Mouse (Mus musculus): Measurements from ENCODE around the gene Rsl24d1. TPM values are rescaled to one million over a fixed set of nuclear protein-coding genes. Genes with fewer than 3 reads are reported as not detected.
"Not testable (repeated sequence)": the region's sequence is repeated elsewhere in the genome, so short reads cannot be mapped to it uniquely, and the experiment has no call there.

Rsl24d1 gene
- polyA plus RNA-seq (2017; shearing (Covaris generic)) = 10 to 100 TPM; 84.0 to 93.8 TPM

DNA sequence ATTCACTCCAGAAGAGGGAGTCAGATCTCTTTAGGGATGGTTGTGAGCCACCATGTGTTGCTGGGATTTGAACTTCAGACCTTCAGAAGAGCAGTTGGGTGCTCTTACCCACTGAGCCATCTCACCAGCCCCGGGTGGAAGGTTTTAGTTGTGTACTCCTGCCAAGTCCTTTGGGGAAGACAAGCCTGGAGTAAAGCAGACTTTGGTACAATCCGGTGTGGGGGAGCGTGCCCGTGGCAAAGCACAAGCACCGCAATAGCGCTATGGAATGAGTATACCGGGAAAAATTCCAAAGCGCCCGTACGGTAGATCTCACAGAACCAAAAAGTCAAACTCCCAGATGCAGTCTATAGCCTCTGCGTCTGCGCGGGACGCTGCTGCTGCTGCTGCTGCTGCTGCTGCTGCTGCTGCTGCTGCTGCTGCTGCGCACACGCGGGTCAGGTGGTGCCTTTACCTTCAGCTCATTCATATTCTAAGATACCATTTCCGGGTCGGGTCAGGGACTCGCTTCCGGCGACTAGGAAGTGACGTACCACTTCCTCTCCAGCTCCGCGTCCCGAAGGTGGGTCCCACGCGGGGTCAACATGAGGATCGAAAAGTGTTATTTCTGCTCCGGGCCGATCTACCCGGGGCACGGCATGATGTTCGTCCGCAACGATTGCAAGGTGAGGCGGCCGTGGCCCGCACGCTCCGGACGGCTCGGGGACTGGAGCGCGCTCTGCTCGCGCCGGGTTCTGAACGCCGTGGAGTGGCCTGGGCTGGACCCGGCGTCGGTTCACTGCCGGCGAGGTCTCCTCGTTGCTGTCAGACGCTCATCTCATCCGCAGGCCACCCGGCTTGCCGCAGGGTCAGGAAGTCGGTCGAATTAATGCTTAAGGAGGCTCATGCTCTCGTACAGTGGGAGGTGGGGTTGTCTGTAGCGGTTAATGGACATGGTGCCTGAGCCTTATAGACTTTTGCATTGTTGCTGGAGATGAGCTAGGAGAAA is at the start of gene Rsl24d1:
Gene Rsl24d1, plus strand, starts transcription at position 508 of the 988 bp plus-strand sequence.
- peak; percentile 96 for ATAC-seq

DNA sequence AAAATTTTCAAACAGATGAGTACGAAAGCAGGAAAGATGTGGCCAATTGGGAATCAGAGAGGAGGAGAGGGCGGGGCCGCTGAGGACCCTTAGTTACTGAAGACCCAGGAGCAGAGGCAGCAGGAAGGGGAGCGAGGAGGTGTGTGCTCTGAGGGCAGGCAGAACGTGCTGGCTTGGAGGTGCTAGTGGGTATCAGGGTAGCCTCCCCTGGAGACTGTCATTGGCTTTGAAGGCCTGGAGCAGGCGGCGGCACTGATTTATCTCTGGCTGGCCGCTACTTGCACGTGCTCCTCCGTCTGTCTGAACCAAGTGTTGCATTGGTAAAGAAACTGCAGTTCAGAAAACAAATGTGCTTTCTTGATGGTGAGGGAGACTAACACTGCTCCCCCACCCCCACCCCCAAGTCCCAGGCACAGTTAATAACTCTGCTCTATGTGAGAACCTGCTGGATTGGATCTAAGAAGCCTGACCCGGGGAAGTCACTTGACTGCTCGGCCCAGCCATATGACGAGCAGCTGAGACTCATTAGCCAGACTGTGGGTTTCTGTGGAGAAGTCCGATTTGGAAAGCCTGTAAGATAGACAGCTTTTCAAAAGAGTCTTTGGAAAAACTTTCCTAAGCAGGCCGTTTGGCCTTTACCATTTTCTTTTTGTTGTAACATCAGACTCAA is 49.5 kb upstream of the Rsl24d1 start:
- ATAC-seq = no peak

DNA sequence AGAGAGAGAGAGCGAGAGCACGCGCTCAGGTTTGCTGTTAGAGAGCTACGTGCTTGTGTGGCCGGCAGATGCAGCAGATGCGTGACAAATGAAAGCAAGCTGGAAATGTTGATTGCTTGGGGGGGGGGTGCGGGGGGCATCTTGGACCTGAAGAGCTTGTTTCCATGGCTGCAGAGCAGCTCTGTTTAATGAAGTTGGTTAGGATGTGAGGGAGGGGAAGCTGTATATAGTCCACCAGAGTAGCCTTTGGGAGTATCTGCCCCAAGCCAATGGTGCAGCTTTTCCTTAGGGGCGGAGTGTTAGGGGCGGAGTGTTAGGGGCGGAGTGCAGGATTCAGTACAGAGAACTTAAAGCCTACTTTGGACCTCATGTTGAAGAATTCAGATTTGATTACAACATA is 46.1 kb upstream of the Rsl24d1 start:
- ATAC-seq = no peak

DNA sequence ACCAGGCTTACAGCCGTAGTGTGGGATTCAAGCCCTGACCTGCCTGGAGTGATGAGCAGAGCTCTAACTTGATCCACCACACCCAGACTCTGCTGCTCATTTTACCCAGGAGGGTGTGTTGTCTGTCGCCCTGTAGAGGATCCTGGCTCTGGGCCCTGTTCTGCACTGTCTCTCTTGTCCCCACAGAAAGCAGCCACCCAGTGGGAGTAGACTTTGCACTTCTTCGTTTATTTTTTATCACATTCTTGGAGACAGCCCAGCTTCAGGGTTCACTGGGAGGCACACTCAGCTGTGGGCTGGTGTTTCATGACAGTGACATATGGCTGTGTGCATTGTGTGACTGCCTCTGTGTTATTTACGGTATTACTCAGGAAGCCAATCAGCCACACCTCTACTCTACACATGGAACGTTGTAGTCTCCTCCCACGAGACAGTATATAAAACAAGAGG is 45.0 kb upstream of the Rsl24d1 start:
- no peak for ATAC-seq

DNA sequence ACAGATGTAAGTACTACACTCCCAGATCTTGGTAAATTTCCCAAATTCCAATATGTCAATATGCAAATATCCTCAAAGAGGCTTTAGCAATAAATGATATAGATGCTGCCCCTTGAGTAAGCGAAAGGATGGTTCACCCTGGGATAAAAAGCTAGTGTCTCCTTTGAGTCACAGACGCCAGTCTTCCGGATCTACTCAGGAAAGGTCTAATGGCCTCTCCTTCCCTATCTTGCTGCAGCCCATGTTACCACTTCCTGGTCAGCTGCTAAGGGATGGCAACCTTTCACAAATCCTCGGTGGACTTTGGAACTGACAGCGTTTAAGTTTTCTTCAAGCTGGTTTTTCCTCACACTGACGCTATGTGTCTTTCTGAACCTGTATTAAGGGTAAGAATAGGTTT is 44.5 kb upstream of the Rsl24d1 start:
- no peak for ATAC-seq

DNA sequence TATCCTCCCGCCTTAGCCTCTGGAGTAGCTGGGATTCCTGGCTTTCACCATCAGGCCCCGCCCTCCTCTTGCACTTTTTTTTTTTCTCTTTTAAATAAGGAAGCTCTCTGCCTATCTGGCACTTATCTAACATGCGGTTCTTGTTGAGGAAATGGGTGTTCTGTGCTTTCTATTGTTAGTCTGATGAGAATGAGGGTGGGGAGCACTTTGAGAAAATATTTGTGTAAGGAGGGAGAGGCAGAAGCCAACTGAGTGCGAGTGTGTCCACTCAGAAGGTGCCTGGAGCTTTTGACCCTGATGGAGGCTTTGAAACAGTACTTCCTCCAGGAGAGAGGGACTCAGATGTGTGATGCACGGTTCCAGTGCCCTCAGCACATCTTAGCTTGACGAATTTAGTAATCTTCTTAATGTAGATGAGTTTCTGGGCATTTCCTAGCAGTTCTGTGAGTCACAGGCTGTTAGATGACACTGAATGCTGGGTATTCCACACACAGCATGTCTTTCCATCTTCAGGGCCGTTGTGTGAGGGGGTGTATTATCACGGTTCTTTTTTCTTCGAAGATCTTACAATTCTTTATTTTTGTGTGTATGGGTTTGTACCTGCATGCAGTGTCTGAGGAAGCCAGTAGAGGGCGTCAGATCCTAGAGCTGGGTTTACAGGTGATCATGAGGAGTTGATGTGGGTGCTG is 42.1 kb upstream of the Rsl24d1 start:
- ATAC-seq = peak; percentile 41

DNA sequence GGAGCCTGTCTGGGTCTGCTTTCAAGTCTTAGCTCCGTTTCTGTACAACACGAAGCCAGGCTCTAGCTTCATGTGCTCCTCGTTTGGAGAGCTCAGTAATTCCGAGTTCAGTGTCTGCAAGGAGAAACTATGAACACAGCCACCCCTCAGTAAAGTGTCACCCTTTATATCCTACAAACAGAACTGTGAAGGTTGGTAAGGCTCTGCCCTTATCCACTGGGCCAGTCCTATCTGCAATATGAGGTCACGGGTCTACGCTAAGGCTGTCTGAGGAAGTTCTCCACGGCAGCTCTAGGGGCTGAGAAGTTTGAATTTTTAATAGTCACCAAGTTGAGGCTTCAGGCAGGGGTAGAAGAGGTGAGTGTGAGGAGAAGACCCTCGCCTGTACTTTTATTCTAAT is 40.8 kb upstream of the Rsl24d1 start:
- ATAC-seq = no peak

DNA sequence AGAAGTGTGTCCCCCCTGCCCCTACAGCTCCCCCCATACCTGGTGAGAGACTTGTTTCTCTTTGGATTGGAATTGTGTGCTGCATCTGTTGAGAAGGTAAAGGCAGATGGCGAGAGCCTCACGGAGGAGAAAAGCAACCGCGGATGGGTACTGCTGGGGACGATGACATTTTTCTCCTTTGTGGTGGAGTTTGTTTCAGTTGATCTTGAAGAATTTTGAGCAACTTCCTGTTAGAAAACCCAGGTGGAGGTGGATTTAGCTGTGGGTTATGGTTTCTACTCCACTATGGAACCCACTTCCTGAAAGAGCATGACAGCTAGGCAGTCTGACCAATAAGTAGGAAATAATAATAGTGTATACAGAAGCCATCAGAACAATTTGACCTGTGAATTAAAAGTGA is 40.1 kb upstream of the Rsl24d1 start:
- ATAC-seq = peak; percentile 75

DNA sequence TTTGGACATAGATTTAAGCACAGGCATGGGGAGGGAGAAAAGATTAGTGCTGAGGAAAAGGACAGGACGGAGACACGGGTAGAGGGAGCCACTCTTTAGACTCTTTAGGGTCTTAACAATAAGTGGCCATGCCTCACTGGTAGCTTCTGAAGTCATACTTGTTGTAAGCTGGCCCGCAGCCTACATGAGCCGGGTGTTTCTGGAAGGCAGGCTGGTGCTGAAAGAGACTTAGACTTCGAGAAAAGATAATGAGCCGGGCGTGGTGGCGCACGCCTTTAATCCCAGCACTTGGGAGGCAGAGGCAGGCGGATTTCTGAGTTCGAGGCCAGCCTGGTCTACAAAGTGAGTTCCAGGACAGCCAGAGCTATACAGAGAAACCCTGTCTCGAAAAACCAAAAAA is 33.9 kb upstream of the Rsl24d1 start:
- ATAC-seq = not testable (repeated sequence)

DNA sequence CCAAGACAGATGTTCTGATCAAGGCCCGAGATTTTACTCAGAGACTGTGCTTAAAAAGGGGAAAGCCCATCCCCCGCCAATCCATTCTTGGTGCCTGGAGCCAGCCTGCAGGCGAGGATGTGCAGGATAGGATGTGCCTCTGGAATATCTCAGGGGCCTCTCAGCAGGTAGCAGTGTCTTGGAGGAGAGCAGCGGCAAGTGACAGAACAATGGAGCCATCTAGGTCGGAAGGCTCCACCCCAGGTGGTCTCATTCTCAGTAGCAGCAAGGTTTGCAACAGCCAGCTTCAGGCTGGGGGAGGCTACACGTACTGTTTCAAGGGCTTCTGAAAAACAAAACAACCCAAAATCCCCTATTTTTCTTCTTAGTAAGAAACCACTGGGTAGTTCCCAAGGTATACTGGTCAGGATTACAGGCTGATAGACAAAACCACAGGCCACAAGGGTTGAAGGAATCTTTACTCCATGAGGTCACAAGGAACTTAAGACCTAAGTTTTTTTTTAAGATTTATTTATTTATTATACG is 33.4 kb upstream of the Rsl24d1 start:
- ATAC-seq = no peak

DNA sequence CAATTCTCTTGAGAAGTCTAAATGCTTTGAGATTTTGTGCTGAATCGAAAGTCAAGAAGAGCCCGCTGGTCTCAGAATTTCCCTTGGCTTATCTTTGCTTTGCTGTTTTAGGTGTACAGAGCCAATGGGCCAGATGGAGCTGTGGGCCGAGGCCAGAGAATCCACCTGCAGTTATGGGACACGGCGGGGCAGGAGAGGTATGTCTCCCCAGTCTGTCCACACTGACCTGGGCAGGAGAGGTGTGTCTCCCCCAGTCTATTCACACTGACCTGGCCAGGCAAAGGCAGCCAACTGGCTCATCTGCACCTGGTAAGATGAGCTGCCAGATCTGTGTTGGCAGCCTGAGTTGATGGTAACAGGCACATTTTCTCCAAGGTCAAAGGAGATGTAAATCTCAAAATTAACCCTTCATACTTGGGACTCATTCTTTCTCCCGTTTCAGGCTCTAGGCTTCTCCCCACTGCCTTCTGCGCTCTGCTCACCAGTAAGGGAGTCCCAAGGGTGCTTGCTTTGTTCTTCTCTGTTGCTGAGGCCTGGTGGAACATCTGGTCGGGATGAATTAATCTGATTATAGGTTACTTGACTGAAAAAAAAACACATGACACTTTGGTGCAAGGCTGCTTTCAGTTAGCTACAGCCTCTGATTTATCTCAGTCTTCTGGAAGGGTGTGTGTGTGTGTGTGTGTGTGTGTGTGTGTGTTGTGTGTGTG is 30.8 kb upstream of the Rsl24d1 start:
- no peak for ATAC-seq

DNA sequence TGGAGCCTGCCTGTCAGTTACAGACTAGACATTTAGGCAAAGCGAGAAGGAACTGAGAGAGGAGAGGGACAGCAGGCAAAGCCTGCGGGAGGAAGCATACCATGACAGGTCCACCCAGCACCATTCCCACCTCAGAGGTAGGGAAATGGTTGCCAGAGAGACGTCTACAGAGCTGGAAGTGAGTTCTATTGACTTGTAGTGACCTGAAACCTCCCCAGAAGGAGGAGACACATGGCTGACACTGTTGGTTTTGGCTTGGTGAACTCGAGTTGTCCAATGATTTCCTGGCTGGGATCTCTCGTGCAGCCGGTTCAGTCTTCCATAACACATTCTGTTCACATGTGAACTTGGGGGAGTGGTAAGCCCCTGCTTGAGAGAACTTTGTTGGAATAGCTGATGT is 29.3 kb upstream of the Rsl24d1 start:
- ATAC-seq = no peak

DNA sequence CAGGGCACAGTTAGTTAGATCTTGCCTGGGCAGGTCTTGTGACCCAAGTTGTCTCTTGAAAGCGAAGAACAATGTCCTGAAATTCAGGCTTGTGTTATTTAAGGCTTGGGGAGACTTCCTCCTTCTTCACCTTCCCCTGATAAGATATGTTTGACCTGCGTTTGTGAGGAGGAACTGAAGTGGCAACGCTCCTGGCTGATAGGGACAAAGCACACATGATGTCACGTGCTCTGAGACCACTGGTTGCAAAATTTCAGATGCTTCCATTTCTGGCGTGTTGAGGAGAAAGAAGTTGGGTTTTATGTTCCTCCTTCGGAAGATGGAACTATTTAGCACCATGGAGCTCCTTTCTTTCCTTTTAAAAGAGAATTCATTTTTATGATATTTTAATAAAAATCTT is 27.4 kb upstream of the Rsl24d1 start:
- ATAC-seq = no peak

DNA sequence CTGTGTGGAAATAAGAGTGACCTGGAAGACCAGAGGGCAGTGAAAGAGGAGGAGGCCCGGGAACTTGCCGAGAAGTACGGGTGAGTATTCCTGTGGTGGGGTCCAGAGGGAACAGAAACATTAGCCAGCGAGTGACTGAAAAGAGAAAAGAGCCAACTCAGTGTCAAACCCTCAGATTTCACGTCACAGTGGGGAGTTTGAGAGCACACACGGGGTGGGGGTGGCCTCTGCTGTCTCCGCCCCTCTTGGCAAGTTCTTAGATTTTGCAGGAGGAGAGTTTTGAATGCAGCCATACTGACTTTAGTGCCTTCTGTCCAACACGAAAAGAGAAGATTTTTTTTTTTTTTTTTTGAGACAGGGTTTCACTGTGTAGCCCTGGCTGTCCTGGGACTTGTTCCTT is 26.1 kb upstream of the Rsl24d1 start:
- ATAC-seq = no peak

DNA sequence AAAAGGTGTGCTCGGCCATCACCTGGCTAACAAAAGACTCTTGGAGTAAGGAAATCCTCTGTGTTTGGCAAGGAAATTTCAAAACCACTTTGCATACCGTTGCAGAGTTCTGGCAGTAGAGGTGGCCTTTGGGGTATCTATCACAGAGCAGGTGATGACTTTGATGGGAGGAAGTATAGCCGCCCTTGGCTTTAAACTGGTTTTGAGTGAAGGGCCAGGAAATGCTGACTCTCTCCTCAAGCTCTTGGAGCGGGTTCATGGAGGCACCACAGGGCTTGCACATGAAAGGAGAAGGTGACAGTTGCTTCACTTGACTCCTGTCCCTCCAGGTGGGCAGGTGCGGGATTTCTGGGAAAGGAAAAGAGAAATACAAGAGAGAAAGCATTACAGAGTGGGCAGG is 25.6 kb upstream of the Rsl24d1 start:
- no peak for ATAC-seq

DNA sequence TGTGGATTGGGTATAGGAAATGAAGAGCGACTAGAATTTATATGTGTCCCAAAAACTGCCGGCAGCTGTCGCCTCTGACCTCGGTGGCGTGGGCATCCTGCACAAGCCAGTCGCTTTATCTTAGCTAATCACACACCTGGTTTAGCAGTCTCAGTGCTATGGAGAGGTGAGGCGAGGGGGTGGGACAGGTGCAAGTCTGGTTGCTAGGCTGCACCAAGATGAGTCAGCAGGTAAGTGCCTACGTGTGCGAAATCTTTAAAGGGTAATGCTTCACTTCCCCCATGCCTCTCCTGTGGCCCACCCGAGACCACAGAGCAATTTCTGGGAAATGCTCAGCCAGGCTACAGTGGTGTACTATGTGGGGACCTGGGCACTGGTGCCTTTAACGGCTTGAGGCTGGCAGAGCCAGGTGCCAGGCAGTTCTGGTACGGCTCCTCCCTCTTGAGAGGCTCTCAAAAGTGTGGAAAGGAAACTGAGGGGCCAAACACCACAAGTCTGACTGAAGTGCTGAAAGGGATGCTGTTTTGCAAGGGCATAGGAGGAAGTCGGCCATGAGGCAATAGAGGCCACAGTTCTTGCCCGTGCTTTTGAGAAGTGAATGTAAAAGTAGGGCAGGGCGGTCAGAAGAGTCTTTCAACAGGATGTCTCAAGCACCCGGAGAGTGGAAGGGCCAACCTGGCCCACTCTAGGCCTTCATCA is 23.9 kb upstream of the Rsl24d1 start:
- ATAC-seq = peak; percentile 76

DNA sequence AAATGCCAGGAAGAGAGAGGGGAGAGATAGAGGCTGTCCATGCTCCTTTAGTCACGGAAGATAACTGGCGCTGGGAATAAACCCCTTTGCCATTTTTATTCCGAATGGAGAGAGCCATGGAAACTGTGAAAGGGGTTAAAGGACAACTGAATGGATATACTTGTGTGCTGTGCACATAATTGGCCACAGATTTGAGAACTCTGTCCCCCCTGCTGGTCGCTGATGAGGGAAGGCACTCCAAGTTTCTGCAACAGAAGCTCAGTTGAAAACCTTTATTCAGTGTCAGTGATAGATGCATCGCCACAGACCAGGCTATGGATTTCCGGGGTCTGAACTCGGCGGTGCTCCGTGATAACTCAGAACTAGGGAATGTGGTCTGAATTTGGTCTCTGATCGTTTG is 23.1 kb upstream of the Rsl24d1 start:
- ATAC-seq = no peak

DNA sequence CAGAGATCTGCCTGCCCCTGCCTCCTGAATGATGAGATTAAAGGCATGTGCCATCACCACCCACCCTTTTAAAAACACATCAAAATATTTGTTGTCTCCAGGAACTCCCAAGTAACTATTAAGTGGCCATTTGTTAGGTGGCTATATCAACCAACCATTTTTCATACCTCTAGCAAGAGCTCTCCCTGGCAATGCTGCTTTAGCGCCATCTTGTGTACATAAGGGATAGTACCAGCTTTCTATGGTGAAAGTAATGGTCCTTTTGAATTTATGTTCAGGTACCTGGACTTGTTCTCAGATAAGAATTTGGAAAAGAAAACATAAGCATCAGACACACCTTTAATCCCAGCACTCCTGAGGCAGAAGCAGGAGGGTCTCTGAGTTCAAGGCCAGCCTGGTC is 21.5 kb upstream of the Rsl24d1 start:
- peak; percentile 35 for ATAC-seq

DNA sequence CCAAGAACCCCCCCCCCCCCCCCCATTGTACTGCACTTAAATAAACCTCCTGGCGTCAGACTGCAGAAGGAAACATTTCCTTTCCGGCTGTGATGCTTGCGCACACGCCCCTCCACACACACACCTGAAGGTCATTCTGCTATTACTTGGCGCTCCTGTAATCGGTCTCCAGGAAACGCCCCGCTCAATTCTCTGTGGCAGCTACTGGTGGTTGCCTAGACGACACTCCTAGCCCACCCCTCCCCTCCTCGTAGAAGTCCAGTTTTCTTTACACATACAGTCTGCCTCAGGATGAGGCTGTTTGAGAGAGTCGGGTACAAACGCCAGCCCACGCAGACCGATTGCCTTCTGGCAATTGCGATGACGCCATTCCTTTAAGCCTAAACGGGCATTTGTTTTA is 18.6 kb upstream of the Rsl24d1 start:
- no peak for ATAC-seq

DNA sequence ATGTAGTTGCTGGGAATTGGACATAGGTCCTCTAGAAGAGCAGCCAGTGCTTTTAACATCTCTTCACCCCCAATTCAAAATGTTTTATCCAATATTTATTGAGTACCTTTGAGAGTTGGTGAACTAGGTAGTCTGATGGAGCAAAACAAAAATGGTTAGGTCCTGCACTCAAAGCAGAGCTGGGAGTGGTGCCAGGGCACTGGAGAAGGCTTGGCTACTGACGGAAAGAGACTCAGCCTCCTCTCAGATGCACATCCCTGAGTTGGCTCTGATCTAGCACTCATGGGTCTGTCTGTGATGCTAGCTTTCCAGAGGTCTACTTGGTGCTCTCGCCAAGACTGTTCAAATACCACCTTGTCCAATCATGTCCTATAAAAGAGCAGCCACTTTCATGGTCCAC is 15.3 kb upstream of the Rsl24d1 start:
- ATAC-seq = no peak

DNA sequence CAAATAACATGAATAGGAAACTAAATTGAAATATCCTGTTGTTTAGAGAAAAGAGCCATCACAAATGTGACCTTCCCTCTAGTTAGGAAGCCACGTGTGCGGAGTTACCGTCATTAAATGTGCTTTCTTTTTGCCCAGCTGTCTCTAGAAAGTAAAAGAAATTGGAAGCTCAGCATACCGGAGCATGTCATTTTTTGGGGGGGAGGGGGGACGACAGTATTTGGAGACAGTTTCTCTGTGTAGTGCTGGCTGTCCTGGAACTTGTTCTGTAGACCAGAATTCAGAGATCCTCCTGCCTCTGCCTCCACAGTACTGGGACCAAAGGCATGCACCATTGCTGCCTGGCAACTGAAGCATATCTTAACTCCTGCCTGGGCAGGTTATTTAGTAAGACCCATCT is 11.7 kb upstream of the Rsl24d1 start, which contains the start of gene Khdc3:
Gene Khdc3, plus strand, starts transcription at position 301 of the 400 bp plus-strand sequence.
- ATAC-seq = no peak

DNA sequence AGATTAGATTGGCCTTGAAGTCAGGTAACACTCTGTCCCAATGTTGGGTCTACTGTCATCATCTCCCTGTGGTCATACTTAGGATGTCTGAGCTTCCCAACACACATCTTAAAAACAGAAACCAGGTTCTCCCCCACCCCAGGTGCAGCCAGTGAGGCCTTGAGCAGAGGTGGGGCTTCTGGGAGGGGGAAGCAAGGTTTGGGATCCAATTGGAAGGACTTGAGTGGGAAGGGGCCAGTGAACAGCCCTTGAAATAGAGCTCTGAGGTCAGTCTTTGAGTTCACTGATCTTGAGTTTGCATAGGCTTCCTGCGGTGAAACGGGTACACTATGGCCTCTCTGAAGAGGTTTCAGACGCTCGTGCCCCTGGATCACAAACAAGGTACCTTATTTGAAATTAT is 11.0 kb upstream of the Rsl24d1 start, which contains the start of gene Gm20509:
Gene Gm20509, plus strand, starts transcription at position 290 of the 400 bp plus-strand sequence.
- ATAC-seq = no peak

All from activated CD4-positive, CD25-positive, alpha-beta regulatory T cell, adult 4 months (primary cell).